Mouse (Mus musculus): ENCODE measurements at regions not wholly inside any gene's neighbourhood (a gene's known extent, or its start where the extent isn't known, plus 50 kb on each side); places are given as distances from the start of the nearest gene placed in this dataset.

GRCm38 (mm10) chr5:100981849-100982572 lies 136.5 kb downstream of the Gpat3 start:
- no peak for ATAC-seq

DNA sequence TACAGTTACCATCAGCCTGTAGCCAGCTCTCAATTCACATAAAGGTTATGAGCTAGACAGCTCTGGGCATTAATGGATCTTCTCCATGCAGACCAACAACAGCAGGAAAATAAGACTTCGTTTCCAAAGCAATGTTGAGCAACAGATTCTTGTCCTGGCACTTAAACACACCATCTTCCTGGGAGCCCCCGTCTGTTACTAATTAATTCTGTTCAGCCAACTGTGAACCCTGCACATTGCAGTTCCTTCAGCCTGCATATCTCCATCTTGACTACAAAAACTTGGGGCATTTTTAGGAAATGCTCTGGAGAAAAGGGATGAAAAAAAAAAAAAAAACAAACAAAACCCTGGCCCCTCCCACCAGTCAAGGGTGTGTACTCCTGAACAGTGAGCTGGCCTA lies 131.2 kb downstream of the Gpat3 start:
- ATAC-seq = no peak

GRCm38 (mm10) chr5:100951210-100951609 lies 105.7 kb downstream of the Gpat3 start:
- no peak for ATAC-seq
